Mouse (Mus musculus) embryonic fibroblast, embryonic 13.5 days (primary cell): ENCODE measurements around the gene Ret. TPM values are rescaled to one million over a fixed set of nuclear protein-coding genes. Genes with fewer than 3 reads are reported as not detected.

Experiments
- H3K27ac ChIP-seq: 2 replicates; pipeline ENCODE4 v1.5.1; 2012; ENCODE audit warnings: low read length, control low read depth, inconsistent platforms; ENCODE audit not compliant: insufficient read depth
- H3K4me1 ChIP-seq: 2 replicates; pipeline ENCODE4 v1.6.1; 2011; ENCODE audit warnings: low read length; ENCODE audit not compliant: control insufficient read depth, insufficient read depth
- H3K4me3 ChIP-seq: 2 replicates; pipeline ENCODE4 v1.5.1; 2011; ENCODE audit warnings: mild to moderate bottlenecking, control low read depth, low read length; ENCODE audit not compliant: insufficient read depth
- CTCF ChIP-seq: IDR thresholded peaks from 2 replicates; pipeline ENCODE4 v1.5.1; 2011; ENCODE audit warnings: mild to moderate bottlenecking, control low read depth, low read length, moderate library complexity, borderline replicate concordance; ENCODE audit not compliant: insufficient read depth
- POLR2A ChIP-seq: IDR thresholded peaks from 2 replicates; pipeline ENCODE4 v1.6.1; 2011; ENCODE audit warnings: low read depth, mild to moderate bottlenecking, control low read depth, low read length, moderate library complexity
- polyA plus RNA-seq: library from polyadenylated mRNA; stranded (reverse); fragments of >200 nt; gene quantifications from 2 replicates; pipeline ENCODE4 v1.2.4, GENCODE M21; 2011; ENCODE audit warnings: low read depth; ENCODE audit not compliant: missing spikeins, insufficient read length

The Ret gene
- polyA plus RNA-seq, 1 experiment: 0.35 TPM

GRCm38 (mm10) chr6:118162457-118163082 is 34.9 kb downstream of the Ret start:
- no peaks in the 10 kb centered on the region for H3K4me1 ChIP-seq
- no peak overlapping the region for H3K4me3 ChIP-seq
- no peak for TF ChIP-seq CTCF
- TF ChIP-seq POLR2A: no peak
- H3K27ac ChIP-seq: no peak overlapping the region

- no peak overlapping the region for H3K4me3 ChIP-seq
- H3K4me1 ChIP-seq: peaks cover 3% of the 10 kb centered on the region; the same call in 1 of the 2 replicates
- H3K27ac ChIP-seq: no peak overlapping the region
- TF ChIP-seq CTCF (no peak), POLR2A (no peak)
Observed at GRCm38 (mm10) chr6:118153091-118153490, 44.4 kb downstream of the Ret start.

GRCm38 (mm10) chr6:118150988-118151387 is 46.5 kb downstream of the Ret start:
- Histone ChIP-seq H3K4me3 (no peak overlapping the region), H3K27ac (no peak overlapping the region), H3K4me1 (peaks cover 3% of the 10 kb centered on the region; the same call in 1 of the 2 replicates)
- no peak for TF ChIP-seq CTCF
- no peak for TF ChIP-seq POLR2A

- no peak for TF ChIP-seq CTCF
- TF ChIP-seq POLR2A: no peak
- Histone ChIP-seq H3K4me1 (peaks cover 3% of the 10 kb centered on the region; the same call in 1 of the 2 replicates), H3K4me3 (no peak overlapping the region), H3K27ac (no peak overlapping the region)
Observed at GRCm38 (mm10) chr6:118150538-118150937, 47.0 kb downstream of the Ret start.

DNA sequence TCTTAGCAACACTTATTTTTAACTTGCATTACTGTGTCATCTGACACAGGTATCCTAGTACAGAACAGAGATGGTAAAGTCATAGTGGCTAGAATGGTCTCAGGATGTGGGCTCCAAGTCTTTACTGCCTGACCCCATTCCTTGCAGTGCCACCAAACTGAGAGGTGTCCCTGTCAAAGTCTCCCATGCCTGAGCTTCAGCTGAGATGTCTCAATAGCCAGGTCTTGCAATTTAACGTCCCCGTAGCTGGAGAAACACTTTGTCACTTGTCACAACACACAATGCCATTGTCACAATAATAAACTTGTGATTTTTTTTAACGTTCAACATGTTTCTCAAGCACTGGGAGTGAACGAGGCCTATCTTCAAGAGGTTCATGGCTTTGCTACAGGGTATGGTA is 47.4 kb downstream of the Ret start:
- H3K4me1 ChIP-seq: peaks cover 3% of the 10 kb centered on the region; the same call in 1 of the 2 replicates
- no peak overlapping the region for H3K27ac ChIP-seq
- no peak overlapping the region for H3K4me3 ChIP-seq
- no peak for TF ChIP-seq POLR2A
- TF ChIP-seq CTCF: no peak

- no peak overlapping the region for H3K27ac ChIP-seq
- H3K4me1 ChIP-seq: no peaks in the 10 kb centered on the region
- H3K4me3 ChIP-seq: no peak overlapping the region
- TF ChIP-seq CTCF: no peak
- no peak for TF ChIP-seq POLR2A
Observed at GRCm38 (mm10) chr6:118140961-118141360, 56.6 kb downstream of the Ret start.

GRCm38 (mm10) chr6:118138731-118139709 is 58.5 kb downstream of the Ret start, which contains the start of gene Csgalnact2:
Csgalnact2 (minus strand) TSS chr6:118139140.
- H3K4me3 ChIP-seq: peak within 1 kb of the TSS; percentile 70
- peak; percentile 70 for TF ChIP-seq POLR2A
- no peak for TF ChIP-seq CTCF
- no peaks in the 10 kb centered on the region for H3K4me1 ChIP-seq
- H3K27ac ChIP-seq: peak within 1 kb of the TSS; percentile 35

DNA sequence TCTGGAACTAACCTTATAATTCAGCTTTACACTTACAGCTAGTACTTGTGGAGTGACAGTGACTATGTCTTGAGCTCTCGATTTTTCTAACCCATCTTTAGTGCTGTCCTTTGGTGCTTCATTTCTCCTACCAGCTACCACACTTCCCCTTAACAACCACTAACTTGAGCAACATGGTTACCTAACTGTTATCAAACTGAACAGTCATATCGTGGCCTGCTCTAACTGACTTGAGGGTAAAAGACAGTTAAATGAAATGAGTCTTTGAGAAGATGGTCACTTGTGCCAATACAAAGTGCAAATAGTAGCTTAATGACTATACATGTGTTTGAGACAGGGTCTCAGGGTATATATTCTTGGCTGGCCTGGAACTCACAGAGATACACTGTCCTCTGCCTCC is 60.4 kb downstream of the Ret start:
- no peak overlapping the region for H3K4me3 ChIP-seq
- no peaks in the 10 kb centered on the region for H3K4me1 ChIP-seq
- H3K27ac ChIP-seq: no peak overlapping the region
- no peak for TF ChIP-seq POLR2A
- TF ChIP-seq CTCF: no peak

GRCm38 (mm10) chr6:118134461-118134860 is 63.1 kb downstream of the Ret start:
- Histone ChIP-seq H3K4me3 (no peak overlapping the region), H3K27ac (no peak overlapping the region), H3K4me1 (0 out of 2 replicates have a peak, but pooled peaks cover 2% of the 10 kb centered on the region)
- no peak for TF ChIP-seq CTCF
- TF ChIP-seq POLR2A: no peak
